Mouse (Mus musculus) spleen, embryonic (tissue): ENCODE measurements around the gene Gdpd1.

Experiments
- CTCF ChIA-PET: fragments of 350-600 bp; sonication (Branson Sonifier 250); formaldehyde crosslinking; loops from one replicate; lab custom pipeline; 2022; lab: Charles Lee

Gene Gdpd1

DNA sequence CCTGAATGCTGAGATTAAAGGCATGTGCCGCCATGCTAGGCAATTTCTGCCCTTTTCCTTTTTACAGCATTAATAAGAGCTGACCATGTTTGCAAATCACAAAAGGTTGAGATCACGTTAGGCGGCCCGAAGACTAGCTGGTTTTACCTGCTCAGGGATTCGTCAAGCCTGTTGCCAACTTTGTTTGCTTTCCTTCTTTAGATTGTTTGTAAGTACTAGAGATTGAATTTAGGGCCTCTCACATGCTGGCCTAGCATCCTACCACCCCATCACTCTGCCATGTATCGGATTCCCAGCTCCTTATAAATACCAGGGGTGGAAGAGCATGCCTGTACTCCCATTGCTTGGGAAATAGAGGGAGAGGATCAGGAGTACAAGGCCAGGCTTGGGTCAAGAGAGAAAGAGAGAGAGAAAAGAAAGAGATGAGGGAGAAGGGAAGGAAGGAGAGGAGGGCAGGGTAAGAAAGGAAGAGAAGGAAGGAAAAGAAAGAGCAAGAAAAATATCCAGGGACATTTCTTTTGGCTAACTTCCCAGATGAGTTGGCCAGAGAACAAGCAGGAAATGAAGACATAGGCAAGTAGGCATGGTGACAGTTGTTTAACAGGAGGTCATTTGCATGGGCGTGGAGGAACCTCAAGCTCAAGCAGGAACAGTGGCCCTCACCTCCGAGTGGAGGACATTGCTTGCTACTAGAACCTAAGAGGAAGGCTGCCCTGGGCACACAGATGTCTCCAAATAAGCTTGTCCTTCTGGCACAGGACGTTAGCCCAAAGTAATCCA lies 47.6 kb downstream of the Gdpd1 start:
- CTCF ChIA-PET = no interaction called here

DNA sequence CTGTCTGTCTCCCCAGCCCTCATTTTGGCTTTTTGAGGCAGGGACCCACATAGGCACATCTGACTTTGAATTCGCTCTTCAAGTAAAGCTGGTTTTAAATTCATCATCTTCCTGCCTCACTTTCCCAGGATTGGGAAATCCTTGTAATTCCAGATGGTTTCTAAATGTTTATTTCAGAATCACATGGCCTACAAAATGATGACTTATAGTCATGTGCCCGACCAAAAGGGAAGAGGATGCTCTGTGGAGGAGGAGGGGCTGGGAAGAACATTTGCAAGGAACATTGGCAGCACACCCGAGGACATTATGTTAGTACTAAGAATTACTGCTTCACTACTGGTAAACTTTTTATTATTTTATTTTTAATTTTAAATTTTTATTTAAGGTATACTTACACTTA lies 48.5 kb downstream of the Gdpd1 start:
- CTCF ChIA-PET = no interaction called here

DNA sequence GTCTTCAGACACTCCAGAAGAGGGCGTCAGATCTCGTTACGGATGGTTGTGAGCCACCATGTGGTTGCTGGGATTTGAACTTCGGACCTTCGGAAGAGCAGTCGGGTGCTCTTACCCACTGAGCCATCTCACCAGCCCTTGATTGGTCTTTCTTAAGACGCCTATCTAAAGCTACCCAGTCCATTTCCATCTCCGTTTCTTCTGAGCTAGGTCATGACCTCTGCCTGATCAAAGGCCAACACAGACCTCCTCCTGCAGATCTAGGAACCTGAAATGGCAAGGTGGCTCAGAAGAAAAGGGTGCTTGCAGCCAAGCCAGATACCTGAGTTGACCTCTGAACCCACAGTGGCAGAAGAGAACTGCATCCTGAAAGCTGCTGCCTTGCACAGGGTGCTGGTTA lies 50.6 kb downstream of the Gdpd1 start:
- CTCF ChIA-PET = interaction anchor here (0.7 kb wide), 1 partner anchor 194 kb away, joined by 6 read pairs; no protein-coding TSS in a partner anchor

DNA sequence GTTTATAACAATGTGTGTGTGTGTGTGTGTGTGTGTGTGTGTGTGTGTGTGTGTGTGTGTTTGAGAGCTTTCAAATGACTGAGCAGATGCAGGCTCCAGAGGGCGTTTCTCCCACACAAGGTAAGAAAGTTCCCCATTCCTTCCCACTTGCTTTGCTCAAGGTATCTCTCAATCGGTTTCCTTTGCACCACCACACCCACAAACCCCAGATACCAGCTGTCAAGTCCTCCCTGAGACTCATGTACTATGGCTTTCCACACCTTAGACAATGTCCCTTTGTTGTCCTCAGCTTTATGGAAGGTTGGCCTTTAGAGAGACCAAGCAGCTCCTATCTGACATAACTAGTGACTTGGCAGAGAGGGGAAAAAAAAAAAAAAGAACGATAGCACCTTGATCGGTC lies 51.1 kb downstream of the Gdpd1 start:
- CTCF ChIA-PET = interaction anchor here (0.7 kb wide), 1 partner anchor 194 kb away, joined by 6 read pairs; no protein-coding TSS in a partner anchor

DNA sequence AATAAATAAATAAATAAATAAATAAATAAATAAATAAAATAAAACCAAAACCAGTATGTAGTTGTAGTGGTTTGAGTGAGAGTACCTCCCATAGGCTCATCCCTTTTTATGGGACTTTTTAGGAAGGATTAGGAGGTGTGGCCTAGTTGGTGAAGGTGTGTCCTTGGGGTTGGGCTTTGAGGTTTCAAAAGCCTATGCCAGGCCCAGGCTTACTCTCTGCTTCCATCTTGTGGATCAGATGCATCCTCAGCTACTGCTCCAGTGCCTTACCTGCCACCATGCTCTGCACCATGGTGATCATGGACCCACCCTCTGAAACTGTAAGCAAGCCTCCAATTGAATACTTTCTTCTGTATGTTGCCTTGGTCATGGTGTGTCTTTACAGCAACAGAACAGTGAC lies 52.3 kb downstream of the Gdpd1 start:
- CTCF ChIA-PET = no interaction called here

DNA sequence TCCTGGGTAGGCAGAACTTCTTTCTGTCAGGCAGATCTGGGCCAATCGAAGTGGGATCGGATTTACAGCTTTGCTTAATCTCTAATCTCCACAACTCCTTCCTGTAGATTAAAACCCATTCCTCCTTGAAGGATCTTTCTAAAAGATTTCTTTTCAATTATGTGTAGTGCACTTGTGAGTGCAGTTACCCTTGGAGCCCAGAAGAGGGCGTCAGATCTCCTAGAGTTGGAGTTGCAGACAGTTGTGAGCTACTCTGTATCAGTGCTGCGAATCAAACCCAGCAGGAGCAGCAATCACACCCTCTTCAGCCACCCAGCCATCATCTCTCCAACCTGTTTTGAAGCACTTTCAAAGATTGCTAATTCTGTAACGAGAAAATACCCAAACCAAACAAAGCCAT lies 53.4 kb downstream of the Gdpd1 start:
- CTCF ChIA-PET = no interaction called here

DNA sequence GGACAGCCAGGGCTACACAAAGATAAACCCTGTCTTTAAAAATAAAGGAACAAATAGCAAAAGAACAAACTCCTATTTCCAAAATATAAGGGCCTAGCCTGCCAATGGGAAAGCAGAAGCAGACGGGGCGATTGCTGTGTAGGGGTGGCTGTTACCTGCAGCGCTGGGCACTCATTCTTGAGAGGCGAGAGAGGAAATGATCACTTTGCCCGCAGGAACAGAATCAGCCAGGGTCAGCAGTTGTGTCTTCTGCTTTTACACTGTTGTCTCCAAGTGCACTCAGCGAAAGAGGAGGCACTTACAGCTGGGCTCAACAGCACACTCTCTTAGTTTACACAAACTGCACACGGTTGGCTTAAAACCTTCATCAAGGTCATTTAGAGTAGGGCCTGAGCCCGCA lies 54.4 kb downstream of the Gdpd1 start:
- CTCF ChIA-PET = no interaction called here

DNA sequence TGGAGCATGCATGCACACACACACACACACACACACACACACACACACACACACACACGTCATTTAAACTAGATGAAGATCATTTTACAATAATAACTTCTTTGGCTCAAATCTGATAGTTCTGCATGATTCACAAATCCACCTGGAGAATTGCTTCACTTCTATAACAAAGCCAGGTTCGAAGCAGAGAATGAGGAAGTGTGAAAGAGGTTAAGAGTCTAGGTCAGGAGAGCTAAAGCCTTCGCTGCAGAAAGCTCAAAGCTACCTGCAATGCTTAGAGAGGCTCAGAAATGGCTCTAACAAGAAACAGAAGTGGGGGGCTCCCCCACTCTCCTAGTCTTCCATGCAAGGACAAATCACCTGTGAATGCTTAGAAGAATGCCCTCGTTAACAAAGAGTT lies 55.8 kb downstream of the Gdpd1 start:
- CTCF ChIA-PET = no interaction called here

DNA sequence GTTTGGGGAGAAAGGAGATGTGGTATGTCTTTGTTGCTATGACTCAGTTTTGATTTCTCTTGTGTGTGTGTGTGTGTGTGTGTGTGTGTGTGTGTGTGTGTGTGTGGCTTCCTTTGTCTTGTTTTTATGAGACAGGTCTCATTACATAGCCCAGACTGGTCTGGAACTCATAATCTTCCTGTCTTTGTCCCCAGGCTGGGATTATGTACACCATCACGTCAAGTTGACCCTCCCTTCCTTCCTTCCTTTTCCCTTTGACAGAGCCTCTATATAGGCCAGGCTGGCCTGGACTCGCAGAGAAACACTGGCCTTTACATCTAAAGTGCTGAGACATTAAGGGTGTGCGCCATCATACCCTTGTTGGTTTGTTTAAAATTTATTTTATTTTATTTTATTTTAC lies 58.2 kb downstream of the Gdpd1 start:
- CTCF ChIA-PET = no interaction called here

DNA sequence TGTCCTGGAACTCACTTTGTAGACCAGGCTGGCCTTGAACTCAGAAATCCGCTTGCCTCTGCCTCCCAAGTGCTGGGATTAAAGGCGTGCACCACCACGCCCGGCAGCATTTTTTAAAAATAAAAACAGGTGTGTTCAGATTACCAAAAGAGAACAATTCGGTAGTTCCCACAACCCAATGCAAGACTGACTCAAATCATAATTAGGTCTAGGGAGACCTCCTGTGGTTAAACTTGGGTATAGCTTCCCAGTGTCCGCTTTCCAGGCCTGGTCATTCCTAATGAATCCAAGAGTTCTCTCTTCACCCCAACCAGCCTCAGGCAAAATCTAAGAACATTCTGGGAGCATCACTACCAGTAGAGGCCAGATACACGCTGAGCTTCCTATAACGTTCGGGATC lies 63.4 kb downstream of the Gdpd1 start:
- CTCF ChIA-PET = interaction anchor here (0.6 to 0.7 kb wide), 2 partner anchors 444 to 458 kb away, joined by 3 read pairs; no protein-coding TSS in a partner anchor

DNA sequence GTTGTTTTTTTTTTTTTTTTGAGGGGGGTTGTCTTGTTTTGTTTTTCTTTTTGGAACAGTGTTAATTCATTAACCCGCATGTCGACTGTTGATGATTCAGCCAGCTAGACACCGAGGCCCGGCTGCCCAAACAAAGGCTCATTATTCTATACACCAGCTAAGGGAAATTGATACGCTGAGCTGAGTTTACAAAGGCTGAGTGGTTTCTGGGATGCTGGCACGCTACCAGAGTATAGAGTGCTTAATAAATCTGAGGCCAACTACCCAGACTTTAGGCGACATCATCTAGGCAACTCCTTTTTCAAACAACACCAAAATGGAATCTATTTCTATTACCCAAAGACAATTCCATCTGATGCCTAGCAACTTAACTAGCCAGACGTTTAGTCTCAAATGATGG lies 66.5 kb downstream of the Gdpd1 start:
- CTCF ChIA-PET = no interaction called here

DNA sequence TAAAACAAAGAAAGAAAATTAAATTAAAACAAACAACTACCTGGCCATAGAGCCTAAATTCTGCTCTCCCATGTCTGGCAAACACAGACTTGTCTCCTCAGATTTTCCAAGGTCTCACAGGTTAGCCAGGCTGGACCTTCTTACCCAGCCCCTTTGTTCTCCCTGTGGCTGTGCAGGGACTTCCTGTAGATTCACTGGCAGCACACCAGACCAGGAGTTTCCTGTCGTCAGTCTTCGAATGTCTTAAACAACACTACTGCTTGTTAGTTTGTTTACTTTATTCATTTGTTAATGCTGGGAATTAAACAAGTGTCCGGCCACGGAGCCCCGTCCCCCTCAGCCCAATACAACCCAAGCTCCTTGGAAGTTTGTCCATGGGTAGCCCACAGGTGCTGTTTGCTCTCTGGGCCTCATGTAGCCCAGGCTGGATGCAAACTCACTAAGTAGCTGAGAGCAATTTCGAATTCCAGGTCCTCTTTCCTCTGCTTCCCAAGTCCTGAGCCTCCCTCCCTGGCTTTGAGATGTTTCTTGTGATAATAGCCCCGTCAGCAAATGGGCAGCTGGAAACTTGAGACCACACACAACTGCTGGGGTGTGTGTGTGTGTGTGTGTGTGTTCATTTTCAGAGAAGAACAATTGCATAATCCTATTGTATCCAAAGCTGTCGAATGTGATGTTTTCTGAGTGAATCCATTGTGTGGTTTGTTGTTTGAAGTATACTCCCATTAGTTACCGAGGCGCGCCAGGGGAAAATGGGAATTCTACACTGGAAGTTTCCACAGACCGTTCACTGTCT lies 68.7 kb downstream of the Gdpd1 start:
- CTCF ChIA-PET = no interaction called here

DNA sequence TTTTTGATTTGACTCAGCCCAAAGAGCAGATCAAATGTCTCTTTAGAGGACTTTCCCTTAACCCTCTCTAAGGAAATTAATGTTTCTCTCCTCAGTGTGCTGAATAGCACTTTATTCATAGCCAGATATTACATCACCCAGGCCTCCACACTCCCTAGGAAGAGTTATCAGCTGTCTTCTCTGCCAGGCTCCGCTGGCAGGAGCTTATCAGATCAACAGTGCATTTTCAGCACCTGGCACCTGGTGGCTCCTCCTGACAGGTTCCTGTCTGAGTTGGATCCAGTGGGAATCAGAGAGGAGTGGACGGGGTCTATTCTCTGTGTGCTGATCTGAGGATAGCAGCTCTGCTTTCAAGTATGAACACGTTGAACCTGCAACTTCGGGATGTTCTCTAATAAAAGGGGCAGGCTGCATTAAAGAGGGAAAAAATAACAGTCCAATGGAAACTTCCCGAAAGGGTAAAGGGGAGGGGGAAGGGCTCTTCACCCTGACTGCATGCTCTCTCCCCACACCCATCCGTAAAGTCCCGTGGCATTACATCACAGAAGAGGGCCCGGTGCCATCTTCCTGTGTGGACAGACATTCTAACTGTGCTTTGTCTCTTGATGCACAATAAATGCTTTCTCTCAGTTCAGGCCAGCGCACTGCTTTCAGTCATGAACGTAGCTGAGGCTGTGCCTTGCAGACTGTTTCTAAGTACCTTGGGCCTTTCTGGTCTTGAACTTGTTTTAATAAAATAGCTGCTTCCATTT lies 71.6 kb downstream of the Gdpd1 start:
- CTCF ChIA-PET = interaction anchor here (0.6 kb wide), 1 partner anchor 137 kb away, joined by 6 read pairs; no protein-coding TSS in a partner anchor

DNA sequence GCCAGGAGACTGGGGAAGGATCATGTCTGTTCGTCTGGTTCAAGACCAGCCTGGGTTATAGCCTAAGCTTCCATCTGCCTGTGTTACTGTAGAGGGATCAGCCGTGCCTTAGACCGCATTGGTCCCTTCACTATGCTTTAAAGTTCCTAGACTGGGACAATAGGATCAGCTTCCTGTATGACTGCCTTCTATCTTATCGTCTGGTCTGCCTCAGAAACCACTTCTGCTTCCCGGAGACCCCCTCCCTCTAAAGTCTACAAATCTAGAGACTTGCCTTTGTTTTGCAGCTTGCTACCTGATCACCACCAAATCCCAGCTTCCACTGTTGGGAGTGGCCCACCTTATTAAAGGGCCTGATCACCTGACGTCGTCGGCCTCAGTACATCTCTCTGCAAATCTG lies 72.6 kb downstream of the Gdpd1 start:
- CTCF ChIA-PET = interaction anchor here (0.6 to 0.8 kb wide), 2 partner anchors 83 to 260 kb away, joined by 4 to 8 read pairs; no protein-coding TSS in a partner anchor

DNA sequence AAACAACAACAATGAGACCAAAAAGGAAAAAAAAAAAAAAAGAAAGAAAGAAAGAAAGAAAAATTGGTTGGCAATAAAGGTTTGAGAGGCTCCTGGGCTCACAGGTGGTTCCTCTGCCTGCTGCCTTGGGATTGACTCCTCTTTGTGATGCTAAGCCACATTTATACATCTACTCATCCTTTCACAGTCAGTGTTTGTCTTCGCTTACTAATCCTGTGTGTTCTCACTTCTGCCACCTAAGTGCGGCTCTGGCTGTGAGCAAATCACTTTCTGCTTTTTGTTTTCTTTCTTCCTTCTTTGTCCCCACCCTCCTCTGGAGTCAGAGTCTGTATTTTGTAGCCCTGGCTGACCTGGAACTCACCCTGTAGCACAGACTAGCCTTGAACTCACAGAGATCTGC lies 77.6 kb downstream of the Gdpd1 start:
- CTCF ChIA-PET = interaction anchor here (0.7 kb wide), 1 partner anchor 166 kb away, joined by 3 read pairs; no protein-coding TSS in a partner anchor

DNA sequence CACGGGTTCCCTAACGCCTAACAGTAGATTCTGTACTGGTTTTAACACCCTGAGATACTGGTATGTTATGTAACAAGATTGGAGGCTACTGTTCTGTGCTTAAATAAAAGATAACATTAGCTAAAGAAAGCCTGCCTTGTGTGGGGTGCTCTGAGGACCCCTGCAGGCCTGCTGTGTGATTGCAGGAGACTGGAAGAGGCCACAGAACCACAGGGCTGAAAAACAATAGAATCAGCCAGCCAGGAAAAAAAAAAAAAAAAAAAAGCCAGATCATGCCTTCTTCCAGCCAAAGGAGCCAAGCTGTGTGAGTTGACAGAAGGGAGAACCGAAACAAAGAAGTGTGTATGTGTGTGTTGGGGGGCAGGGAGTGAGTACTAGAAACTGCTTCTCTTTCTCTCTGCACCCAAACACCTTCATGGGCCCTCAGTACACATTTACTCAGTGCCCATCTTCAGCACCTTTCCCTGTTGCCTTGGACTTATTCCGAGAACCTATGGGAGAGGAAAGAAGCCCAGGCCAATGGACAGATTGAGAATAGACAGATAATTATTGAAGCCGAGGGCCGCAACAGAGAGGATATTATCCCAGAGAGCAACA lies 78.1 kb downstream of the Gdpd1 start:
- CTCF ChIA-PET = interaction anchor here (0.6 to 0.7 kb wide), 2 partner anchors 79 to 166 kb away, joined by 3 to 4 read pairs; no protein-coding TSS in a partner anchor

DNA sequence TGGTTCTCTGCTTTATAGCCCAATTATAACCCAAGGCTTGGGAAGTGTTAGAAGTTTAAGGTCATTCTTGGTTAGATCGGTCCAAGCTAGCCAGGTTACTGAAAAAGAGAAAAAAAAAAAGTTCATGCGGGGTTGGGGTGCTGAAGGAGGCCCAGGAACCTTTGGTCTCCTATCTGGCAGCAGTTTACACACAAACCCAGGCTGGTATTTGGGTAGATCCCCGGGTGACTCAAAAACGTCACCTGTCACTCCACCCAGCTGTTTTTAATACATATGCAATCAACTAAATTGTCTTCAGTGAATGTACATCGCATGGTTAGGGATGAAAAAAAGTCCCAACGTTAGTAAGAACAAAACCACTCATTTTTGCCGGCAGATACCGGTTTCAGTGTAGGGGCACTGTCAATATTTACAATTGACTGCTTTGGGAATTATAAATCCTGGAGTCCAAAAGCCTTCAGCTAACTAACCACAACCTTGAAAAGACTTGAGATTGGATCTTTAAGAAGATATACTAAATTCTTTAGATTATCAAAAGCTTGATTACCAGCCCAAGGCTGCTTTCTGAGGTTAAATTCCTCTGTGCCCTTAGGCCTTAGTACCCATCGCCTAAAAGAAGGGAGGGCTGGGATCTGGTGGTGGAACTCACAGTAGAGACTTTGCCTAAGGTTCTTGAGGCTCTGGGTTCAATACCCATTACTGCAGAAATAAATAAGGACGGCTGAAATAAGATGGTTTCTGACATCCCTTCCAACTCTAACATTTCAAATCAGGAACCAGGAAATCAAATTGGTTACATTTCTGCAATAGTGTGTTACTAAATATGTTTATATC lies 78.9 kb downstream of the Gdpd1 start:
- CTCF ChIA-PET = interaction anchor here (0.5 to 0.6 kb wide), 2 partner anchors 79 to 97 kb away, joined by 3 to 4 read pairs; no protein-coding TSS in a partner anchor

DNA sequence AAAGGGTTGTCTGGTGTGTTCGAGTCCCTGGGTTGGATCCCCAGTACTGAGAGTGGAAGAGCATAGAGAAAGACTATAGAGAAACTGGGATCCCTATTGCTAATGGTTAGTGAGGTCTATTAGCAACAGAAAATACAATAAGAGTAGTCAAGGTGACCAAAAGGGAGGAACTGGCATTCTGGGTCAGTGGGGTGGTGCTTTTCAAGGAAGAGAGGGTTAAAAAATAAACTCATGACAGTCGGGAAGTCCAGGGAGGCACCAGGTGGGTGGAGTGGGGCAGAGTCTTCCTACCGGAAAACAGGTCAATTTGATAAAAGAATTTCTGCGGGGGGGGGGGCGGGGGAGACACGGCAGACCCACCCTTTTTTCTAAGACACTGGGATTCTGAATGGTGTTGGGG lies 79.5 kb downstream of the Gdpd1 start:
- CTCF ChIA-PET = interaction anchor here (0.5 kb wide), 1 partner anchor 98 kb away, joined by 3 read pairs; no protein-coding TSS in a partner anchor

DNA sequence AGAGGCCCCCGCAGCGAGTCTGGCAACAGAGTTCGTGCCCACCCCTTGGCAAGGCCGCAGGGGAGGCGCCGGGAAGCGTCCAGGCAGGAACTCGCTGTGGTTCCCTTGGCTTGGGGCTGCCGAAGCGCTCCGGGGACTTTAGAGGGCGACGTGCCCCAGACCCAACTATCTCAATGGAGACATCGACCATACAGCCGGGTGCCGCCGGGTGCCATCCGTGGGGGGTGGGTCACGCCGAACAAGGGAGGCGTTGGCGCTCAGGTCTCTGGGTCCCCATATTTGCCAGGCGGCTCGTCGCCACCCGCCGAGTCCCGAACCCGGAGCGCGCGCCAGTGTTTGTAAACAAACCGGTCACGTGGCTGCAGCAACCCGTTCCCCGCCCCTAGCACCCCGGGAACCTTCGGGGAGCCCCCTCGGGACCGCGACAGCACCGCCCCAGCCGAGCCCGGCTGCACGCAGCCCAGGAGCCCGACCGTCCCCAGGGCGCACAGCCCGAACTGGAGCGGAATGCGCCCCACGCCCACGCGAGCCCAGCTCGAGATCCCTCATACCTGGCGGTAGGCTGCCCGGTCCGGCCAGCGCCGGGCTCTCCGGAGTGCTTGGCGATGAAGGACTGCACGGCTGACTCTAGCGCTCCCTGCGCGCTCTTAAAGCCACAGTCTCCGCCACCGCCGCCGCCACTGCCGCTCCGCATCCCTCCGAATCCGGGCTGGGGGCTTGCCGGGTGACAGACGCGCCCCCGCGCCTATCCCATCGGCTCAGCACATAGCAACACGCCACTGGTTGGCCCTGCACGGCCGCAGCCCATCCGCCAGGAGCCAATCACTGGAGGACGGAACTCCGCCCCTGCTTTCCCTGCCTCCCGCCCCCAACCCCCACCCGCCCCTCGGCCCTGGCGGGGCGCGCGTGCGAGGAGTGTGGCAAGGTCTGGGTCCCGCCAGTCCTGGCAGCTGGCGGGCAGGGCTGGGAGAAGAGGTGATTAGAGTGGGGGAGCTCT lies 80.5 kb downstream of the Gdpd1 start, which contains the start of gene Ypel2:
TSS of gene Ypel2 (minus strand) at position 667 of the 997 bp plus-strand sequence.
- CTCF ChIA-PET = no interaction called here
